Mouse (Mus musculus) kidney, postnatal 0 days (tissue): ENCODE measurements at regions not wholly inside any gene's neighbourhood (a gene's known extent, or its start where the extent isn't known, plus 50 kb on each side); places are given as distances from the start of the nearest gene placed in this dataset.
A peak's percentile ranks its signal among the peaks of the same experiment; 100 is the strongest.

ENCODE experiments used
- ATAC-seq: fragments of 200-750 bp; cut with Nextera tagmentation; replicated peaks from 2 replicates; pipeline ENCODE4 v1.8.0; 2017; ENCODE audit warnings: low read depth, moderate number of reproducible peaks, moderate TSS enrichment, moderate library complexity; ENCODE audit not compliant: low FRiP score
- DNase-seq: peaks from one replicate; pipeline ENCODE4 v3.0.0-alpha.2; 2016; ENCODE audit warnings: low spot score
- H3K27ac ChIP-seq: fragments of 300-500 bp; sonication (generic); 2 replicates; pipeline ENCODE4 v1.5.1; 2014; ENCODE audit warnings: mild to moderate bottlenecking
- H3K27me3 ChIP-seq: fragments of 300-500 bp; sonication (generic); 2 replicates; pipeline ENCODE4 v1.6.1; 2014; ENCODE audit warnings: low read length, mixed read lengths; ENCODE audit not compliant: insufficient read depth
- H3K36me3 ChIP-seq: fragments of 300-500 bp; sonication (generic); 2 replicates; pipeline ENCODE4 v1.6.1; 2014; ENCODE audit warnings: low read length, mixed read lengths; ENCODE audit not compliant: insufficient read depth
- H3K4me1 ChIP-seq: fragments of 300-500 bp; sonication (generic); replicated peaks from 2 replicates; pipeline ENCODE4 v1.6.1; 2014; ENCODE audit warnings: antibody characterized with exemption, low read length, mixed read lengths; ENCODE audit not compliant: insufficient read depth
- H3K4me2 ChIP-seq: fragments of 300-500 bp; sonication (generic); 2 replicates; pipeline ENCODE4 v1.6.1; 2014; ENCODE audit warnings: mild to moderate bottlenecking, low read length, moderate library complexity, mixed read lengths
- H3K4me3 ChIP-seq: fragments of 300-500 bp; sonication (generic); replicated peaks from 2 replicates; pipeline ENCODE4 v1.5.1; 2014; ENCODE audit warnings: low read depth, low read length
- H3K9ac ChIP-seq: fragments of 300-500 bp; sonication (generic); 2 replicates; pipeline ENCODE4 v1.6.1; 2014; ENCODE audit warnings: low read depth, low read length
- H3K9me3 ChIP-seq: fragments of 300-500 bp; sonication (generic); replicated peaks from 2 replicates; pipeline ENCODE4 v1.6.1; 2016; ENCODE audit warnings: low read length, inconsistent platforms, mixed read lengths
- CTCF ChIP-seq: IDR thresholded peaks from 2 replicates; pipeline ENCODE4 v1.5.1; 2016; ENCODE audit warnings: antibody characterized with exemption, low read depth, mild to moderate bottlenecking, moderate library complexity
- WGBS: fragments of 180-500 bp; shearing (Covaris S2); extraction: QIAGEN DNeasy Blood & Tissue Kit; methylation state at CpG from one replicate; pipeline ENCODE4 v1.1.7; 2014; 5-methylcytosine and 5-hydroxymethylcytosine counted together

GRCm38 (mm10) chr3:12328380-12328779 is 1992.9 kb upstream of the Gm38303 start:
- no peaks in the 10 kb centered on the region for H3K4me1 ChIP-seq
- no peak overlapping the region for H3K4me2 ChIP-seq
- peak; percentile 5 for DNase-seq
- no peaks in the 10 kb centered on the region for H3K27me3 ChIP-seq
- WGBS: 10% methylated on average over 1 of the region's 1 CpGs
- no peaks in the 10 kb centered on the region for H3K36me3 ChIP-seq
- ATAC-seq: no peak
- H3K4me3 ChIP-seq: no peak overlapping the region
- H3K9ac ChIP-seq: no peak overlapping the region
- no peak overlapping the region for H3K27ac ChIP-seq
- no peak for TF ChIP-seq CTCF
- H3K9me3 ChIP-seq: no peaks in the 10 kb centered on the region
